Mouse (Mus musculus) cortical plate, adult 2 months (tissue): ENCODE measurements around the gene Zfp831. TPM values are rescaled to one million over a fixed set of nuclear protein-coding genes. Genes with fewer than 3 reads are reported as not detected.

ENCODE experiments used
- H3K27ac ChIP-seq: fragments of 200-500 bp; 2 replicates; pipeline ENCODE4 v1.5.1; 2012; ENCODE audit warnings: low read length, control low read depth, inconsistent platforms; ENCODE audit not compliant: insufficient read depth
- H3K4me1 ChIP-seq: fragments of 200-500 bp; 2 replicates; pipeline ENCODE4 v1.6.1; 2011; ENCODE audit warnings: low read length; ENCODE audit not compliant: control insufficient read depth, insufficient read depth
- H3K4me3 ChIP-seq: fragments of 200-500 bp; 2 replicates; pipeline ENCODE4 v1.5.1; 2011; ENCODE audit warnings: mild to moderate bottlenecking, low read length, control low read depth; ENCODE audit not compliant: insufficient read depth
- CTCF ChIP-seq: fragments of 200-500 bp; IDR thresholded peaks from 2 replicates; pipeline ENCODE4 v1.5.1; 2011; ENCODE audit warnings: mild to moderate bottlenecking, control low read depth, low read length; ENCODE audit not compliant: insufficient read depth; ENCODE audit errors: extremely low read depth
- POLR2A ChIP-seq: fragments of 200-500 bp; IDR thresholded peaks from 2 replicates; pipeline ENCODE4 v1.6.1; 2011; ENCODE audit warnings: mild to moderate bottlenecking, low read length, control low read depth; ENCODE audit not compliant: insufficient read depth; ENCODE audit errors: extremely low read depth
- polyA plus RNA-seq: library from polyadenylated mRNA; depleted of rRNA; stranded (reverse); fragments of >200 nt; gene quantifications from 2 replicates; pipeline ENCODE4 v1.2.3, GENCODE M21; 2012

Zfp831 gene
- polyA plus RNA-seq, 1 experiment: 5.8 TPM

- no peak overlapping the region for H3K4me3 ChIP-seq
- peaks cover 2% of the 10 kb centered on the region for H3K4me1 ChIP-seq
- H3K27ac ChIP-seq: no peak overlapping the region
- TF ChIP-seq POLR2A (no peak), CTCF (no peak)
Measured at GRCm38 (mm10) chr2:174605020-174605419, 38.3 kb upstream of the Zfp831 start.

- peaks cover 2% of the 10 kb centered on the region for H3K4me1 ChIP-seq
- no peak for TF ChIP-seq POLR2A
- TF ChIP-seq CTCF: no peak
- no peak overlapping the region for H3K4me3 ChIP-seq
- no peak overlapping the region for H3K27ac ChIP-seq
Measured at GRCm38 (mm10) chr2:174605442-174606087, 37.8 kb upstream of the Zfp831 start.

- peaks cover 2% of the 10 kb centered on the region; the same call in 1 of the 2 replicates for H3K4me1 ChIP-seq
- TF ChIP-seq CTCF (no peak), POLR2A (no peak)
- H3K4me3 ChIP-seq: no peak overlapping the region
- H3K27ac ChIP-seq: no peak overlapping the region
Measured at GRCm38 (mm10) chr2:174606376-174606775, 37.0 kb upstream of the Zfp831 start.

GRCm38 (mm10) chr2:174609892-174610291, 33.4 kb upstream of the Zfp831 start:
- H3K4me1 ChIP-seq: no peaks in the 10 kb centered on the region
- TF ChIP-seq CTCF (no peak), POLR2A (no peak)
- no peak overlapping the region for H3K4me3 ChIP-seq
- no peak overlapping the region for H3K27ac ChIP-seq

GRCm38 (mm10) chr2:174612386-174613063, 30.8 kb upstream of the Zfp831 start:
- no peak overlapping the region for H3K27ac ChIP-seq
- no peaks in the 10 kb centered on the region for H3K4me1 ChIP-seq
- TF ChIP-seq POLR2A (no peak), CTCF (no peak)
- no peak overlapping the region for H3K4me3 ChIP-seq

- no peak for TF ChIP-seq CTCF
- no peak for TF ChIP-seq POLR2A
- no peaks in the 10 kb centered on the region for H3K4me1 ChIP-seq
- no peak overlapping the region for H3K27ac ChIP-seq
- H3K4me3 ChIP-seq: no peak overlapping the region
Measured at GRCm38 (mm10) chr2:174613221-174613620, 30.1 kb upstream of the Zfp831 start.

- H3K27ac ChIP-seq: no peak overlapping the region
- TF ChIP-seq CTCF: no peak
- no peak for TF ChIP-seq POLR2A
- H3K4me3 ChIP-seq: no peak overlapping the region
- H3K4me1 ChIP-seq: no peaks in the 10 kb centered on the region
Measured at GRCm38 (mm10) chr2:174613921-174614441, 29.4 kb upstream of the Zfp831 start.

GRCm38 (mm10) chr2:174621881-174622280, 21.5 kb upstream of the Zfp831 start:
- Histone ChIP-seq H3K4me1 (no peaks in the 10 kb centered on the region), H3K27ac (no peak overlapping the region), H3K4me3 (no peak overlapping the region)
- TF ChIP-seq POLR2A (no peak), CTCF (no peak)

- Histone ChIP-seq H3K4me3 (no peak overlapping the region), H3K4me1 (no peaks in the 10 kb centered on the region), H3K27ac (no peak overlapping the region)
- TF ChIP-seq POLR2A: no peak
- TF ChIP-seq CTCF: no peak
Measured at GRCm38 (mm10) chr2:174624430-174624829, 18.9 kb upstream of the Zfp831 start.

GRCm38 (mm10) chr2:174627021-174627420, 16.3 kb upstream of the Zfp831 start:
- H3K27ac ChIP-seq: no peak overlapping the region
- H3K4me3 ChIP-seq: no peak overlapping the region
- TF ChIP-seq POLR2A: no peak
- no peak for TF ChIP-seq CTCF
- no peaks in the 10 kb centered on the region for H3K4me1 ChIP-seq
